Mouse (Mus musculus): ENCODE data around the gene 1700061G19Rik. TPM values are rescaled to one million over a fixed set of nuclear protein-coding genes. Genes with fewer than 3 reads are reported as not detected.

The 1700061G19Rik gene
- polyA plus RNA-seq, 1 experiment from 2014 or later = 0.26 TPM

GRCm38 (mm10) chr17:56917166-56917565, 41.9 kb downstream of the 1700061G19Rik start:
- no peak for DNase-seq (ENCODE audit: low spot score)

DNA sequence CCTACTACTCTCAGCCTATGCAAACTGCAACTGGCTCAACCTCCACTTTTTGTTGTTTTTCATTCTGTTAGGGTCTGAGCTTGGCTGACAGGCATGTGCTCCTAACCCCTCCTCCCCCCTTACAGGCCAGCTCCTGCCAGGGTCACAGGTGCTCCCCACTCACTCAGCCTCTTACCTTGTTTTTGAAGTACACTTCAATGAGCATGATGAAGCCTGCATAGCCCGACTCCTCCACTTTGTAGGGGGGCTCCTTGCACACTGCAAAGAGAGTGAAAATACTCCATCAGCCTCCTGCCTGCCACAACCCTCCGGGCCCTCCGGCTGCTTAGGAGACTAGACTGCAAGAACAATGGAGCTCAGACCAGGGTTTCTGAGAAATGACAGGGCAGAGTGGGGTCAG, 44.4 kb downstream of the 1700061G19Rik start:
- no peak for DNase-seq (ENCODE audit: low spot score)

DNA sequence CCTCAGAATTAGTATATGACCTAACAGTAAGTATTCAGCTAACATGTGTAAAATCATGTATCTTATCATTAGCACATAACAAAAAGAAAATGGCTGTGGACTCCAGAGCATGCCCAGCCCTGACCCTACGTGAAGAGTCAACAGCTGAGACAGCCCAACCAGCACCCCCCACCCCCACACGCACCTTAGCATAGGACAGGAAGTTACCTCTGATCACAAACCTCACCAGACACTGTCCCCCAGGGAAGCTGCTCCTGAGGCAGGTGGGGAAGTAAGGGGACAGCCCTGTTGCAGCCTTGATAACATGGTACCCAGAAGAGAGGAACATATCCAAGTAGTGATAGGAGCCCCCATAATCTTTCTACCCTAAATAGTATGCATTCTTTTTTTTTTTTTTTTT, 50.7 kb downstream of the 1700061G19Rik start:
- no peak for DNase-seq (ENCODE audit: low spot score)

DNA sequence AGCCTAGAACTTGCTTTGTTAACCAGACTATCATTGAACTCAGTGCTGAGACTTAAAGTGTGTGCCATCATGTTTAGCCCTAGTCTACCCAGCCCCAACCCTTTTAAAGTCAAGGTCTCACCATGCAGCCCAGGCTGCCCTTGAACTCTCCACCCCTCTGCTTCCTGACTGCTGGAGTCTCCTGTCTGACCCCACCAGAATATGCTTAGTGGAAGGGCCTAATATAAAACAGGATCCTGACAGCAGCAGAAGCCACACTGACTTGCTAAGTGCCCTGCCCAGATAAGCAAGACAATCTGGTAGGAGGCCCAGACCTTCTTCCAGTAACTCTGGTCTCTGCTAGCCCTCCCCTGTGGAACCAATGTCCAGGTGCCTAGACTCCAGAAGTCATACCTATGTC, 53.8 kb downstream of the 1700061G19Rik start:
- no peak for DNase-seq (ENCODE audit: low spot score)

- no peak for DNase-seq (ENCODE audit: low spot score)
These were observed 54.3 kb downstream of the 1700061G19Rik start for GRCm38 (mm10) chr17:56929530-56929929.

- DNase-seq (ENCODE audit: low spot score) = no peak
These were observed 54.7 kb downstream of the 1700061G19Rik start for GRCm38 (mm10) chr17:56930026-56930425.

GRCm38 (mm10) chr17:56933395-56933794, 58.1 kb downstream of the 1700061G19Rik start:
- DNase-seq (ENCODE audit: low spot score) = no peak

- no peak for DNase-seq (ENCODE audit: low spot score)
These were observed 59.5 kb downstream of the 1700061G19Rik start for GRCm38 (mm10) chr17:56934545-56935330.

DNA sequence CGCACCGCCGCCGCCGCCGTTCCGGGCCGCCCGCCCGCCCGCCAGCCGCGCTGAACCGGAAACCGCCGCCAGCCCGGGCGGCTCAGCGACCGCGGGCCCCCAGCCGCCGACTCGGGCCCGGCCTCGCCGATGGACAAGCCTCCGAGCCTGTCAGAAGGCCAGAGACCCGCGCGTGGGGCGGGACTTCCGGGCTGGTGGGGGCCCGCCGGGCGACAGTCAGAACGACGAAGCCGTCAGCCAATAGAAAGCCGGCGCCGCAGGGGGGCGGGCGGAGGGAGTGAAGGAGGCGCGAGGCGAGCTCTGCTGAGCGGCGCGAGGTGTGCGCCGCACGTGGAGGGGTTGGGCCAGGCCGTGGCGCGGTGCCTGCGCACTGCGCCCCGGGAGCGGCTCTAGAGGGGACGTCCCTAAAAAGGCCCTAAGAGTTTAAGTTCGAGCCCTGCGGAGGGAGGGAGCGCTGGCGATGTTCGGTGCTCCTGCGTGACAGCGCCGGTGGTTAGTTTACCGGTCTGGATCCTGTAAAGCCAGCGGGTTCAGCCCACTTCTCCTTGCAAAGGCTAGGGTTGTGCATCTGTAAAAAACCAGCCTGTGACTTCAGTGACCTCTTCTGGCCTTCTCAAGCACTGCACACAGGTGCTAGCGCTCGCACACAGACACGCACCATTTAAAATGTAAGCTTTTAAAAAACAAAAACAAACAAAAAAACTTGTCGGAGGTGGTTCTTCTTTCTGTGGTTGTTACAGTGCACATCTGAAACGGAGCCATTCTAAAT, 60.3 kb downstream of the 1700061G19Rik start, which contains the start of gene Mllt1:
Gene Mllt1 (minus strand): TSS at position 53 of the 769 bp plus-strand sequence.
- peak; percentile 99 for DNase-seq (ENCODE audit: low spot score)

DNA sequence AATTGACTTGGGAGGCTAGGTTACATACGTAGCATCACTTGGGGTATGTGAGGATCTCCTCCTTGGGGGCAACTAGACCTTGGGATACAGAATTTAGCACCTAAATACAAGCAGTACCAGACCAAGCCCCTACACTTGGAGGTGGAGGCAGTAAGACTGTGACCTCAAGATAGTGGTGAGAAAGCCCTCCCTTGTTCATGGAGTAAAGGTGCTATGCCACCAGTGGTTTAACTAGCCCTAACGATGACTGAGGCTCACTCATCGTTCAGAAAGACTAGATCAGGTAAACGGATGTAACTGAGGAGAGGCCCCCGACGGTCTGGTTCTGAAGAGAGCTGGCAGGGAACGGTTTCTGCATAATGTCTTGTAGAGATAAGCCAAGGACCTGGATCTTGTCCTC, 61.5 kb downstream of the 1700061G19Rik start:
- DNase-seq (ENCODE audit: low spot score) = no peak

Other genes with a start within 250 kb of the 1700061G19Rik start
- gene Lonp1, start 248.6 kb upstream of the 1700061G19Rik start, polyA plus RNA-seq (2015; fragmentation: Nextera tagmentation; extraction: Ambion mirVana) = 40.1 and 41.0 TPM in 2 replicates
- gene Catsperd, start 247.3 kb upstream of the 1700061G19Rik start, polyA plus RNA-seq (2015; fragmentation: Nextera tagmentation; extraction: Ambion mirVana) = 0.09 and 0.57 TPM in 2 replicates
- 76.2 and 81.4 TPM in 2 replicates for gene Ranbp3, start 202.2 kb upstream of the 1700061G19Rik start, polyA plus RNA-seq (2015; fragmentation: Nextera tagmentation; extraction: Ambion mirVana)
- gene Ndufa11, start 157.7 kb upstream of the 1700061G19Rik start, polyA plus RNA-seq (2015; fragmentation: Nextera tagmentation; extraction: Ambion mirVana) = 821 and 873 TPM in 2 replicates
- gene Vmac, start 157.5 kb upstream of the 1700061G19Rik start, polyA plus RNA-seq (2015; fragmentation: Nextera tagmentation; extraction: Ambion mirVana) = 20.3 and 26.9 TPM in 2 replicates
- gene Nrtn, start 117.9 kb upstream of the 1700061G19Rik start, polyA plus RNA-seq (2015; fragmentation: Nextera tagmentation; extraction: Ambion mirVana) = 17.3 and 23.6 TPM in 2 replicates
- 34.0 and 36.5 TPM in 2 replicates for gene Dus3l, start 110.7 kb upstream of the 1700061G19Rik start, polyA plus RNA-seq (2015; fragmentation: Nextera tagmentation; extraction: Ambion mirVana)
- gene Prr22, start 105.2 kb upstream of the 1700061G19Rik start, polyA plus RNA-seq (2015; fragmentation: Nextera tagmentation; extraction: Ambion mirVana) = 0.40 and 0.68 TPM in 2 replicates
- 3.0 and 3.2 TPM in 2 replicates for gene Rfx2, start 44.5 kb upstream of the 1700061G19Rik start, polyA plus RNA-seq (2015; fragmentation: Nextera tagmentation; extraction: Ambion mirVana)
- gene Acsbg2, start 1.0 kb upstream of the 1700061G19Rik start, polyA plus RNA-seq (2015; fragmentation: Nextera tagmentation; extraction: Ambion mirVana) = not detected in 2 replicates
- 24.2 and 26.6 TPM in 2 replicates for gene Mllt1, start 59.9 kb downstream of the 1700061G19Rik start, polyA plus RNA-seq (2015; fragmentation: Nextera tagmentation; extraction: Ambion mirVana)
- gene Acer1, start 106.6 kb downstream of the 1700061G19Rik start, polyA plus RNA-seq (2015; fragmentation: Nextera tagmentation; extraction: Ambion mirVana) = not detected in 2 replicates
- gene Clpp, start 114.8 kb downstream of the 1700061G19Rik start, polyA plus RNA-seq (2015; fragmentation: Nextera tagmentation; extraction: Ambion mirVana) = 111 and 113 TPM in 2 replicates
- gene Alkbh7, start 121.9 kb downstream of the 1700061G19Rik start, polyA plus RNA-seq (2015; fragmentation: Nextera tagmentation; extraction: Ambion mirVana) = 35.0 and 35.6 TPM in 2 replicates
- 0.55 TPM in 1 of 2 replicates, not detected in the other for gene Pspn, start 124.5 kb downstream of the 1700061G19Rik start, polyA plus RNA-seq (2015; fragmentation: Nextera tagmentation; extraction: Ambion mirVana)
- gene Gtf2f1, start 135.8 kb downstream of the 1700061G19Rik start, polyA plus RNA-seq (2015; fragmentation: Nextera tagmentation; extraction: Ambion mirVana) = 76.1 and 81.7 TPM in 2 replicates
- 0.42 and 0.53 TPM in 2 replicates for gene Gm17949, start 136.0 kb downstream of the 1700061G19Rik start, polyA plus RNA-seq (2015; fragmentation: Nextera tagmentation; extraction: Ambion mirVana)
- 37.5 and 42.3 TPM in 2 replicates for gene Khsrp, start 156.0 kb downstream of the 1700061G19Rik start, polyA plus RNA-seq (2015; fragmentation: Nextera tagmentation; extraction: Ambion mirVana)
- gene Slc25a41, start 166.2 kb downstream of the 1700061G19Rik start, polyA plus RNA-seq (2015; fragmentation: Nextera tagmentation; extraction: Ambion mirVana) = 0.10 TPM in 1 of 2 replicates, not detected in the other
- gene Crb3, start 183.6 kb downstream of the 1700061G19Rik start, polyA plus RNA-seq (2015; fragmentation: Nextera tagmentation; extraction: Ambion mirVana) = 1.6 and 2.7 TPM in 2 replicates
- 8.3 and 8.8 TPM in 2 replicates for gene Slc25a23, start 184.4 kb downstream of the 1700061G19Rik start, polyA plus RNA-seq (2015; fragmentation: Nextera tagmentation; extraction: Ambion mirVana)
- 49.8 and 65.1 TPM in 2 replicates for gene Dennd1c, start 203.0 kb downstream of the 1700061G19Rik start, polyA plus RNA-seq (2015; fragmentation: Nextera tagmentation; extraction: Ambion mirVana)
- gene Tubb4a, start 212.3 kb downstream of the 1700061G19Rik start, polyA plus RNA-seq (2015; fragmentation: Nextera tagmentation; extraction: Ambion mirVana) = 1.0 and 1.2 TPM in 2 replicates
- gene Tnfsf9, start 229.8 kb downstream of the 1700061G19Rik start, polyA plus RNA-seq (2015; fragmentation: Nextera tagmentation; extraction: Ambion mirVana) = 2.7 and 3.0 TPM in 2 replicates

Measured in thymus, postnatal 0 days (tissue).